Mouse (Mus musculus): ENCODE data around the gene Tnr. TPM values are rescaled to one million over a fixed set of nuclear protein-coding genes. Genes with fewer than 3 reads are reported as not detected.
A peak's percentile ranks its signal among the peaks of the same experiment; 100 is the strongest.

The Tnr gene
- total and polyA plus RNA-seq, 3 experiments, result 0.03 to 0.23 (median 0.06) TPM

GRCm38 (mm10) chr1:159923010-159923409 lies 399.4 kb downstream of the Tnr start:
- peak; percentile 28; the same call in 1 of the 2 replicates for TF ChIP-seq POLR2A (IDR thresholded peaks at IDR 0.05; ENCODE audit: insufficient read depth, low read depth, low read length)
- no peak for TF ChIP-seq CTCF (IDR thresholded peaks at IDR 0.05)
- TF ChIP-seq EP300 (IDR thresholded peaks at IDR 0.05; ENCODE audit: insufficient read depth, low read depth, low read length), result peak; percentile 65; the same call in 1 of the 2 replicates
- DNase-seq, result peak; percentile 54 to 73
- no peak overlapping the region for H3K9ac ChIP-seq (ENCODE audit: low read depth, low read length)
- 44% methylated on average over 7 of the region's 7 CpGs for WGBS
- H3K79me2 ChIP-seq (replicated peaks; ENCODE audit: control insufficient read depth, insufficient read depth, low read length), result no peaks in the 10 kb centered on the region
- intact Hi-C loops (cut with DNase I), result no loop called here
- no peaks in the 10 kb centered on the region for H3K36me3 ChIP-seq (ENCODE audit: control insufficient read depth, insufficient read depth, low read length)
- H3K27me3 ChIP-seq (ENCODE audit: control insufficient read depth, insufficient read depth, low read length), result no peaks in the 10 kb centered on the region
- H3K4me1 ChIP-seq (ENCODE audit: control insufficient read depth, insufficient read depth, low read length), result peaks cover 5% of the 10 kb centered on the region
- peak overlapping the region; percentile 3; the same call in 1 of the 2 replicates for H3K4me3 ChIP-seq
- peak overlapping the region; percentile 71 for H3K27ac ChIP-seq

GRCm38 (mm10) chr1:159924105-159924504 lies 400.5 kb downstream of the Tnr start:
- intact Hi-C loops (cut with DNase I), result no loop called here

DNA sequence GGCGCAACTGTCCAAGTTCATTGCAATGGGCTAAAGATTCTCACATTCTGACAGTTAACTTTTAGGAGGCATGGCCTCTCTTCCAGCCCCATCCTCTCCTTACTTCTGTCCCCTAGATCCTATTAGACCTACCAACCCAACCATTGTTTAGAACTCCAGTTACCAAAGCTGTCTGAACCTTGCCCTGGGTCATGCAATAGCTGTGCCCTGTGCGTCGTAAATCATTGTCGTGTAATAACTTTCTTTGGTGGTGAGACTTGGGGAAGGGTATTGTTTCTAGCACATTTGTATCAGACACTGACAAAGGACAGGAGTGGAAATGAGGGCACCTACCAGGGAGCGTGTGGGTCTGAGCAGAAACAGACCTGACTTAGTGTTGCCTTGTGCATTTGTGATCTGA lies 401.1 kb downstream of the Tnr start:
- no peak for DNase-seq
- Histone ChIP-seq H3K79me2 (replicated peaks; ENCODE audit: control insufficient read depth, insufficient read depth, low read length) (no peaks in the 10 kb centered on the region), H3K36me3 (ENCODE audit: control insufficient read depth, insufficient read depth, low read length) (peaks cover 6% of the 10 kb centered on the region), H3K4me3 (no peak overlapping the region), H3K4me1 (ENCODE audit: control insufficient read depth, insufficient read depth, low read length) (peaks cover 10% of the 10 kb centered on the region), H3K27me3 (ENCODE audit: control insufficient read depth, insufficient read depth, low read length) (no peaks in the 10 kb centered on the region), H3K9ac (ENCODE audit: low read depth, low read length) (no peak overlapping the region), H3K27ac (no peak overlapping the region)
- intact Hi-C loops (cut with DNase I), result no loop called here
- WGBS, result 95% methylated on average over 5 of the region's 5 CpGs
- no peak for TF ChIP-seq EP300 (IDR thresholded peaks at IDR 0.05; ENCODE audit: insufficient read depth, low read depth, low read length)

More at GRCm38 (mm10) chr1:159924105-159924504, 400.5 kb downstream of the Tnr start:
- Histone ChIP-seq H3K9ac (ENCODE audit: low read depth, low read length) (no peak overlapping the region), H3K27me3 (ENCODE audit: control insufficient read depth, insufficient read depth, low read length) (no peaks in the 10 kb centered on the region), H3K4me1 (ENCODE audit: control insufficient read depth, insufficient read depth, low read length) (peaks cover 7% of the 10 kb centered on the region), H3K79me2 (replicated peaks; ENCODE audit: control insufficient read depth, insufficient read depth, low read length) (no peaks in the 10 kb centered on the region), H3K27ac (peak overlapping the region; percentile 71), H3K4me3 (no peak overlapping the region), H3K36me3 (ENCODE audit: control insufficient read depth, insufficient read depth, low read length) (peaks cover 6% of the 10 kb centered on the region)
- DNase-seq, result peak in 1 of 2 experiments; percentile 23
- TF ChIP-seq CTCF (IDR thresholded peaks at IDR 0.05), result no peak
- TF ChIP-seq EP300 (IDR thresholded peaks at IDR 0.05; ENCODE audit: insufficient read depth, low read depth, low read length), result no peak
- no peak for TF ChIP-seq POLR2A (IDR thresholded peaks at IDR 0.05; ENCODE audit: insufficient read depth, low read depth, low read length)
- 43% methylated on average over 4 of the region's 4 CpGs for WGBS

- H3K27ac ChIP-seq, result peak overlapping the region; percentile 45
- H3K4me1 ChIP-seq (ENCODE audit: control insufficient read depth, insufficient read depth, low read length), result peaks cover 6% of the 10 kb centered on the region
- H3K9ac ChIP-seq (ENCODE audit: low read depth, low read length), result no peak overlapping the region
- TF ChIP-seq CTCF (IDR thresholded peaks at IDR 0.05), result no peak
- TF ChIP-seq POLR2A (IDR thresholded peaks at IDR 0.05; ENCODE audit: insufficient read depth, low read depth, low read length), result no peak
- no peak for TF ChIP-seq EP300 (IDR thresholded peaks at IDR 0.05; ENCODE audit: insufficient read depth, low read depth, low read length)
- no peak overlapping the region for H3K4me3 ChIP-seq
- H3K79me2 ChIP-seq (replicated peaks; ENCODE audit: control insufficient read depth, insufficient read depth, low read length), result no peaks in the 10 kb centered on the region
- no peaks in the 10 kb centered on the region for H3K27me3 ChIP-seq (ENCODE audit: control insufficient read depth, insufficient read depth, low read length)
- 51% methylated on average over 9 of the region's 9 CpGs for WGBS
- intact Hi-C loops (cut with DNase I), result loop anchor here (2.0 kb wide), 1 partner anchor 108 kb away; no protein-coding TSS in a partner anchor
- H3K36me3 ChIP-seq (ENCODE audit: control insufficient read depth, insufficient read depth, low read length), result peaks cover 6% of the 10 kb centered on the region
- DNase-seq, result peak in 1 of 2 experiments; percentile 27
Observed at GRCm38 (mm10) chr1:159928681-159929335, 405.2 kb downstream of the Tnr start.

DNA sequence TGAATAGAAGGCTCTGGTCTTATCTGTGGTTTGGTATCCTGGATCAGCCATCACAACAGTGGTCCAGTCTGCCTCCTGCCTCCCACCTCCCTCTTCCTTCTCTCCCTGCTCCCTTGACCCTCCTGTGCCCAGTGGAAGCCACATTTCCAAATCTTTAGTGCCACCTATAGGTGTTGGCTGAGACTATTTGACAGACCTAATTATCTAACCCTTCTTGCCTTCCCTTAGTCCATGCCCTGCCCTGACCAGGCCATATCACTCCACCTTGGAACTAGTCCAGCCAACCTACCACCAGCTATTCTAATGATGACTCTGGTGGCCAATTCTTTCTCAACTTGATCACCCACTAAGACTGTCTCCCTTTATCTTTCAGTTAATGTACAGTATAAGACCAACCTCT lies 408.5 kb downstream of the Tnr start:
- H3K27ac ChIP-seq, result no peak overlapping the region
- H3K36me3 ChIP-seq (ENCODE audit: control insufficient read depth, insufficient read depth, low read length), result peaks cover 6% of the 10 kb centered on the region
- no peak overlapping the region for H3K4me3 ChIP-seq
- no peak for DNase-seq
- no peaks in the 10 kb centered on the region for H3K27me3 ChIP-seq (ENCODE audit: control insufficient read depth, insufficient read depth, low read length)
- TF ChIP-seq CTCF (IDR thresholded peaks at IDR 0.05) (peak; percentile 27), POLR2A (IDR thresholded peaks at IDR 0.05; ENCODE audit: insufficient read depth, low read depth, low read length) (no peak)
- intact Hi-C loops (cut with DNase I), result loop anchor here (2.0 kb wide), 1 partner anchor 19 kb away; no protein-coding TSS in a partner anchor
- no peak overlapping the region for H3K9ac ChIP-seq (ENCODE audit: low read depth, low read length)
- H3K4me1 ChIP-seq (ENCODE audit: control insufficient read depth, insufficient read depth, low read length), result peaks cover 5% of the 10 kb centered on the region
- no peaks in the 10 kb centered on the region for H3K79me2 ChIP-seq (replicated peaks; ENCODE audit: control insufficient read depth, insufficient read depth, low read length)

DNA sequence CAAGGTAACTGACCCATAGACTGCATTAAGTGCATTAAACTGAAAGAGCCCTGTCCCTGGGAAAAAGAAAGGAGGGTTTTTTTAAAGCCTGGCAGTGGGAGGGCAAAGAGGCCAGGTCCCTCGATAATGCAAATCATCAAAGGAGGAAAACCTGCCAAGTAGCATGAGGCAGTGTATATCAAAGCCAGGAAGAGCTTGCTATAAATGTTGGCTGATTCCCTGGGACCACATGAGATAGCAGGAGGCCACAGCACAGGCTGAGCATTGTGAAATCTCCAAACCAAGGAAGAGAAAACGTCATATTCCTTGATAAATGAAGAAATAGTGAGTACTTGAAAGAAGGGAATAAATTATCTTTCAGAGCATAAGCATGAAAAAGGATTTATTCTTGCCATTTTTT lies 409.0 kb downstream of the Tnr start:
- WGBS, result 9% methylated on average over 2 of the region's 2 CpGs
- Histone ChIP-seq H3K4me1 (ENCODE audit: control insufficient read depth, insufficient read depth, low read length) (peaks cover 5% of the 10 kb centered on the region), H3K27ac (no peak overlapping the region), H3K36me3 (ENCODE audit: control insufficient read depth, insufficient read depth, low read length) (peaks cover 6% of the 10 kb centered on the region), H3K79me2 (replicated peaks; ENCODE audit: control insufficient read depth, insufficient read depth, low read length) (no peaks in the 10 kb centered on the region), H3K9ac (ENCODE audit: low read depth, low read length) (no peak overlapping the region), H3K4me3 (no peak overlapping the region), H3K27me3 (ENCODE audit: control insufficient read depth, insufficient read depth, low read length) (no peaks in the 10 kb centered on the region)
- no peak for TF ChIP-seq POLR2A (IDR thresholded peaks at IDR 0.05; ENCODE audit: insufficient read depth, low read depth, low read length)
- no peak for TF ChIP-seq CTCF (IDR thresholded peaks at IDR 0.05)
- TF ChIP-seq EP300 (IDR thresholded peaks at IDR 0.05; ENCODE audit: insufficient read depth, low read depth, low read length), result no peak
- DNase-seq, result no peak
- intact Hi-C loops (cut with DNase I), result loop anchor here (2.0 kb wide), 1 partner anchor 18 kb away; no protein-coding TSS in a partner anchor
